Mouse (Mus musculus): Measurements from ENCODE around the gene Narf.

GRCm38 (mm10) chr11:121278011-121278410, 41.0 kb downstream of the Narf start:
- TF ChIP-seq CTCF (IDR thresholded peaks at IDR 0.05; ENCODE audit: extremely low read depth, insufficient read depth, insufficient read length, insufficient replicate concordance) (no peak), POLR2A (IDR thresholded peaks at IDR 0.05; ENCODE audit: low read depth, low read length) (no peak)

All from spleen, adult 2 months (tissue).